Mouse (Mus musculus) liver, embryonic 15.5 days (tissue): ENCODE results near the gene Abhd8. TPM values are rescaled to one million over a fixed set of nuclear protein-coding genes. Genes with fewer than 3 reads are reported as not detected.

Experiments used
- ATAC-seq: fragments of 200-750 bp; cut with Nextera tagmentation; 2 replicates; pipeline ENCODE4 v1.8.0; 2017; ENCODE audit warnings: moderate number of reproducible peaks, mild to moderate bottlenecking, moderate library complexity; ENCODE audit not compliant: insufficient read depth
- H3K27ac ChIP-seq: fragments of 300-500 bp; sonication (generic); replicated peaks from 2 replicates; pipeline ENCODE4 v1.5.1; 2015; ENCODE audit warnings: mild to moderate bottlenecking, inconsistent platforms
- H3K27me3 ChIP-seq: fragments of 300-500 bp; sonication (generic); 2 replicates; pipeline ENCODE4 v1.6.1; 2015; ENCODE audit warnings: mild to moderate bottlenecking, inconsistent platforms
- H3K36me3 ChIP-seq: fragments of 300-500 bp; sonication (generic); replicated peaks from 2 replicates; pipeline ENCODE4 v1.6.1; 2015; ENCODE audit warnings: moderate library complexity, mild to moderate bottlenecking, inconsistent platforms
- H3K4me1 ChIP-seq: fragments of 300-500 bp; sonication (generic); replicated peaks from 2 replicates; pipeline ENCODE4 v1.6.1; 2015; ENCODE audit warnings: inconsistent platforms
- H3K4me2 ChIP-seq: fragments of 300-500 bp; sonication (generic); 2 replicates; pipeline ENCODE4 v1.6.1; 2015; ENCODE audit warnings: moderate library complexity, mild to moderate bottlenecking, inconsistent platforms
- H3K4me3 ChIP-seq: fragments of 300-500 bp; sonication (generic); replicated peaks from 2 replicates; pipeline ENCODE4 v1.5.1; 2015; ENCODE audit warnings: mild to moderate bottlenecking, inconsistent platforms
- H3K9ac ChIP-seq: fragments of 300-500 bp; sonication (generic); 2 replicates; pipeline ENCODE4 v1.6.1; 2015; ENCODE audit warnings: moderate library complexity, mild to moderate bottlenecking, inconsistent platforms
- H3K9me3 ChIP-seq: fragments of 300-500 bp; sonication (generic); replicated peaks from 2 replicates; pipeline ENCODE4 v1.6.1; 2016; ENCODE audit warnings: inconsistent platforms
- WGBS: fragments of 180-500 bp; shearing (Covaris S2); methylation state at CpG from one replicate; pipeline ENCODE4 v1.1.7; 2015; ENCODE audit warnings: mixed read lengths; ENCODE audit not compliant: insufficient replicate concordance; 5-methylcytosine and 5-hydroxymethylcytosine counted together
- polyA plus RNA-seq: library from polyadenylated mRNA; unstranded; fragments of >200 nt; fragmentation: Nextera tagmentation; extraction: Ambion mirVana; gene quantifications from 2 replicates; pipeline ENCODE4 v1.2.1, GENCODE M21; 2015

The Abhd8 gene
- 9.1 and 9.2 TPM in 2 replicates for polyA plus RNA-seq

- H3K36me3 ChIP-seq, result peaks cover 18% of the 10 kb centered on the region; the same call in 1 of the 2 replicates
- under 1% methylated on average over 55 of the region's 55 CpGs for WGBS
- peak within 1 kb of the TSS; percentile 97 for H3K4me2 ChIP-seq
- H3K4me3 ChIP-seq, result peak within 1 kb of the TSS; percentile 80
- ATAC-seq, result peak; percentile 72
- peaks cover 38% of the 10 kb centered on the region for H3K4me1 ChIP-seq
- no peaks in the 10 kb centered on the region for H3K9me3 ChIP-seq
- H3K27ac ChIP-seq, result peak within 1 kb of the TSS; percentile 87
- peak within 1 kb of the TSS; percentile 85 for H3K9ac ChIP-seq
- no peaks in the 10 kb centered on the region; the same call in 1 of the 2 replicates for H3K27me3 ChIP-seq
These were observed at the start of gene Abhd8 for GRCm38 (mm10) chr8:71463188-71464033. TSS of gene Abhd8 (minus strand) at chr8:71463655.

- peaks cover 28% of the 10 kb centered on the region for H3K4me1 ChIP-seq
- H3K9me3 ChIP-seq, result no peaks in the 10 kb centered on the region
- 2% methylated on average over 14 of the region's 14 CpGs for WGBS
- H3K36me3 ChIP-seq, result no peaks in the 10 kb centered on the region
- ATAC-seq, result peak; percentile 84
- H3K4me3 ChIP-seq, result peak within 1 kb of the TSS; percentile 36
- H3K4me2 ChIP-seq, result peak within 1 kb of the TSS; percentile 64
- peaks cover 35% of the 10 kb centered on the region for H3K27me3 ChIP-seq
- H3K27ac ChIP-seq, result no peak within 1 kb of the TSS
- H3K9ac ChIP-seq, result no peak within 1 kb of the TSS
These were observed 48.2 kb upstream of the Abhd8 start, which contains the start of gene Plvap for GRCm38 (mm10) chr8:71511644-71512043. TSS of gene Plvap (minus strand) at chr8:71511752.

- no peak overlapping the region for H3K4me2 ChIP-seq
- peaks cover 28% of the 10 kb centered on the region for H3K4me1 ChIP-seq
- WGBS, result 52% methylated on average over 2 of the region's 2 CpGs
- no peaks in the 10 kb centered on the region for H3K9me3 ChIP-seq
- no peak overlapping the region for H3K27ac ChIP-seq
- ATAC-seq, result no peak
- no peak overlapping the region for H3K4me3 ChIP-seq
- H3K36me3 ChIP-seq, result no peaks in the 10 kb centered on the region
- no peak overlapping the region for H3K9ac ChIP-seq
- peaks cover 50% of the 10 kb centered on the region for H3K27me3 ChIP-seq
These were observed 45.9 kb upstream of the Abhd8 start for GRCm38 (mm10) chr8:71509316-71509715.

- WGBS, result 1% methylated on average over 61 of the region's 61 CpGs
- Histone ChIP-seq H3K9ac (no peak overlapping the region), H3K4me2 (peak overlapping the region; percentile 64), H3K9me3 (no peaks in the 10 kb centered on the region), H3K27me3 (peaks cover 50% of the 10 kb centered on the region), H3K36me3 (no peaks in the 10 kb centered on the region), H3K27ac (no peak overlapping the region), H3K4me1 (peaks cover 26% of the 10 kb centered on the region), H3K4me3 (peak overlapping the region; percentile 35)
- peak; percentile 39 for ATAC-seq
These were observed 44.2 kb upstream of the Abhd8 start for GRCm38 (mm10) chr8:71507589-71508104.

- Histone ChIP-seq H3K36me3 (no peaks in the 10 kb centered on the region), H3K9me3 (no peaks in the 10 kb centered on the region), H3K27me3 (peaks cover 46% of the 10 kb centered on the region), H3K4me1 (peaks cover 11% of the 10 kb centered on the region), H3K4me2 (no peak overlapping the region), H3K4me3 (no peak overlapping the region), H3K9ac (no peak overlapping the region), H3K27ac (no peak overlapping the region)
- no peak for ATAC-seq
- WGBS, result 61% methylated on average over 4 of the region's 4 CpGs
These were observed 42.5 kb upstream of the Abhd8 start for GRCm38 (mm10) chr8:71505979-71506378.

GRCm38 (mm10) chr8:71505326-71505725 lies 41.9 kb upstream of the Abhd8 start:
- no peak for ATAC-seq
- 54% methylated on average over 4 of the region's 4 CpGs for WGBS
- no peak overlapping the region for H3K9ac ChIP-seq
- no peak overlapping the region for H3K27ac ChIP-seq
- no peak overlapping the region for H3K4me2 ChIP-seq
- H3K9me3 ChIP-seq, result no peaks in the 10 kb centered on the region
- H3K27me3 ChIP-seq, result peaks cover 44% of the 10 kb centered on the region
- no peak overlapping the region for H3K4me3 ChIP-seq
- H3K4me1 ChIP-seq, result peaks cover 11% of the 10 kb centered on the region
- no peaks in the 10 kb centered on the region for H3K36me3 ChIP-seq

GRCm38 (mm10) chr8:71504349-71504748 lies 40.9 kb upstream of the Abhd8 start:
- WGBS, result 85% methylated on average over 4 of the region's 4 CpGs
- ATAC-seq, result no peak
- Histone ChIP-seq H3K27me3 (peaks cover 40% of the 10 kb centered on the region), H3K4me1 (peaks cover 14% of the 10 kb centered on the region), H3K9me3 (no peaks in the 10 kb centered on the region), H3K4me2 (no peak overlapping the region), H3K36me3 (no peaks in the 10 kb centered on the region), H3K9ac (no peak overlapping the region), H3K4me3 (no peak overlapping the region), H3K27ac (no peak overlapping the region)

- Histone ChIP-seq H3K27me3 (no peaks in the 10 kb centered on the region), H3K4me2 (no peak overlapping the region), H3K9me3 (no peaks in the 10 kb centered on the region), H3K4me3 (no peak overlapping the region), H3K9ac (no peak overlapping the region), H3K36me3 (peaks cover 2% of the 10 kb centered on the region), H3K27ac (no peak overlapping the region), H3K4me1 (peaks cover 27% of the 10 kb centered on the region)
- WGBS, result 33% methylated on average over 16 of the region's 16 CpGs
- peak; percentile 49; the same call in 1 of the 2 replicates for ATAC-seq
These were observed 35.6 kb upstream of the Abhd8 start for GRCm38 (mm10) chr8:71498816-71499690.

- Histone ChIP-seq H3K4me2 (no peak overlapping the region), H3K4me1 (peaks cover 30% of the 10 kb centered on the region), H3K36me3 (peaks cover 9% of the 10 kb centered on the region), H3K9ac (no peak overlapping the region), H3K27me3 (no peaks in the 10 kb centered on the region), H3K9me3 (no peaks in the 10 kb centered on the region), H3K4me3 (no peak overlapping the region), H3K27ac (0 out of 2 replicates have a peak overlapping the region, but pooled peaks have one; percentile 6)
- no peak for ATAC-seq
- WGBS, result 47% methylated on average over 15 of the region's 15 CpGs
These were observed 34.5 kb upstream of the Abhd8 start for GRCm38 (mm10) chr8:71497881-71498501.

- Histone ChIP-seq H3K4me2 (no peak overlapping the region), H3K4me3 (no peak overlapping the region), H3K36me3 (peaks cover 17% of the 10 kb centered on the region), H3K27ac (no peak overlapping the region), H3K9ac (no peak overlapping the region), H3K27me3 (no peaks in the 10 kb centered on the region), H3K4me1 (peaks cover 30% of the 10 kb centered on the region), H3K9me3 (no peaks in the 10 kb centered on the region)
- ATAC-seq, result no peak
- WGBS, result 66% methylated on average over 1 of the region's 1 CpGs
These were observed 33.7 kb upstream of the Abhd8 start for GRCm38 (mm10) chr8:71497077-71497645.
